Mouse (Mus musculus) olfactory bulb, adult 2 months (tissue): ENCODE data around the gene Epn2.

ENCODE experiments used
- CTCF ChIP-seq: fragments of 200-500 bp; IDR thresholded peaks from 2 replicates; pipeline ENCODE4 v1.5.1; 2012; ENCODE audit warnings: low read depth, mild to moderate bottlenecking, low read length, moderate library complexity; ENCODE audit not compliant: insufficient read depth
- POLR2A ChIP-seq: fragments of 200-500 bp; IDR thresholded peaks from 2 replicates; pipeline ENCODE4 v1.6.1; 2012; ENCODE audit warnings: mild to moderate bottlenecking, low read depth, low read length, moderate library complexity; ENCODE audit not compliant: insufficient read depth

DNA sequence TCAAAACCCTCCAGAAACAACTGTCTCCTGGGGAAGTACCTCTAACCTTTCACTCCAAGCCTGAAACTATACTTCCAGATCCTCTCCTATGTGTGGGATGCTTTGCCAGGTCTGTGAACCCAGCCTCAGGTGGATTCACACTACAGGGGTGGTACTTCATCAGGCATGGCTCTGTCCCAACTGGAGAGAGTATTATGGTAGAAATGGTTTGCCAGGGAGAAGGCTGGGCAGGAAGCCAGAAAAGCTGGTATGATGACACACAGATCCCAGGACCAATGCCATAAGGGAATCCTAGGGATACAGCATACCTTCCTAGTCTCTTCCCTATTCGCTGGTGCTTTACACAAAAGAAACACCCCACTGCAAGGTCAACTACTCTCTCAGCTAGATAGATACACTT, 52.6 kb downstream of the Epn2 start:
- TF ChIP-seq CTCF (no peak), POLR2A (no peak)
